In the genomic region with DNA sequence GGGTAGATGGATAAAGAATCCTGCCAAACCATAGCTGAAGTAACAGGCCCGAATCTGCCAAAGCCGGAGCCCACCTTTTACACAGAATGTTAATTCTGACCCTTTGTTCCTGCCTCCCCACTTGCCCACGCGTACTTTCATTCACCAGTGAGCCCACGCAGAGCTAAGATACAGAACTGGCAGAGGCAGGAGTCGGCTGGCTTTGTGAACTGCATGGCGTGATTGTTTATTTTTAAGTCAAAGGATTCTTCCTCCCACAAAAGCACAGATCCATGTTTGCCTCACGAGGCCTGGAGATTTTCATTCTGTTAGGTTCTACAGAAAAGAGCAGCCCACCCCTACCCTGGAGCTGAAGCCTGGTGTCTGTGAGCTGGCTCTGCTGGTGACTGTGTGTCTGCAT, we compare ENCODE assay signal across 24 mouse cellular contexts. TPM values are rescaled to one million over a fixed set of nuclear protein-coding genes. Genes with fewer than 3 reads are reported as not detected.
DNase-seq lines count a peak whose midpoint lies in the region; ATAC-seq and TF ChIP-seq lines count a peak whose summit lies in the region.
"Had no signal": no experiment of that assay in that cellular context is flagged by ENCODE, and none has a peak within 500 bp of the region (broad histone marks: within the 10 kb centered on the region; RNA-seq: fewer than 3 reads in every experiment).

No protein-coding gene starts in this region.

- no peak for ATAC-seq in hindbrain, embryonic 13.5 days (ENCODE audit: low FRiP score)
- no peak for ATAC-seq in hindbrain, embryonic 14.5 days (ENCODE audit: low FRiP score)
- peak; percentile 55 for ATAC-seq in frontal cortex, adult (ENCODE audit: low TSS enrichment)
- ATAC-seq: forebrain, embryonic 16.5 days; hindbrain, embryonic 16.5 days; liver, embryonic 12.5 days had no signal

- DNase-seq in hindbrain, embryonic 14.5 days (ENCODE audit: low spot score): no peak
- DNase-seq in left cerebral cortex, adult 2 months (ENCODE audit: extremely low spot score in 1 of 2, low spot score in 2 of 2): peak; percentile 36 to 49
- DNase-seq in right cerebral cortex, postnatal 14 days: peak; percentile 9
- no peak for DNase-seq in urinary bladder, adult 18-20 months (ENCODE audit: low spot score in 2 of 2)
- no peak for DNase-seq in Muller cell, postnatal 12 days (ENCODE audit: inconsistent ontology term)
- DNase-seq in urinary bladder, postnatal 36 days (ENCODE audit: low spot score in 2 of 2): no peak
- DNase-seq: adrenal gland, postnatal 10 days; cerebellum, adult 11-12 months; gastrocnemius, postnatal 14 days; heart, postnatal 14 days; kidney, adult 11 months; kidney, postnatal 14 days; lung, embryonic 14.5 days; retina, postnatal 1 day; thymus, postnatal 4 days had no signal

- no peak overlapping the region for H3K27ac ChIP-seq in hindbrain, embryonic 13.5 days
- H3K27ac ChIP-seq in hindbrain, embryonic 14.5 days: no peak overlapping the region
- peak overlapping the region; percentile 63 for H3K27ac ChIP-seq in left cerebral cortex, adult 2 months
- H3K27ac ChIP-seq: embryonic facial prominence, embryonic 12.5 days; liver, embryonic 12.5 days; macrophage; midbrain, embryonic 12.5 days had no signal

- H3K4me2 ChIP-seq in hindbrain, embryonic 13.5 days: no peak overlapping the region
- H3K4me2 ChIP-seq in hindbrain, embryonic 14.5 days (replicated peaks): no peak overlapping the region
- H3K4me2 ChIP-seq: embryonic facial prominence, embryonic 12.5 days; liver, embryonic 12.5 days; lung, embryonic 14.5 days; midbrain, embryonic 12.5 days had no signal

- no peak overlapping the region for H3K4me3 ChIP-seq in hindbrain, embryonic 13.5 days
- H3K4me3 ChIP-seq in hindbrain, embryonic 14.5 days (replicated peaks; ENCODE audit: low read length): no peak overlapping the region
- no peak overlapping the region for H3K4me3 ChIP-seq in left cerebral cortex, adult 2 months
- H3K4me3 ChIP-seq: embryonic facial prominence, embryonic 12.5 days; liver, embryonic 12.5 days; midbrain, embryonic 12.5 days had no signal

- no peak for TF ChIP-seq CTCF in left cerebral cortex, adult 2 months (IDR thresholded peaks at IDR 0.05)

- no peaks in the 10 kb centered on the region for H3K36me3 ChIP-seq in hindbrain, embryonic 13.5 days
- no peaks in the 10 kb centered on the region for H3K36me3 ChIP-seq in hindbrain, embryonic 14.5 days (replicated peaks; ENCODE audit: control insufficient read depth, insufficient read depth)
- H3K36me3 ChIP-seq: embryonic facial prominence, embryonic 12.5 days; liver, embryonic 12.5 days; midbrain, embryonic 12.5 days had no signal

- intact Hi-C loops in left cerebral cortex, adult 2 months (cut with DNase I): loop anchor here (5.0 kb wide), 3 partner anchors 93 to 207 kb away; partner anchors contain the start of gene Esyt2

- H3K27me3 ChIP-seq in hindbrain, embryonic 13.5 days: peaks cover 11% of the 10 kb centered on the region; the same call in 1 of the 2 replicates
- no peaks in the 10 kb centered on the region for H3K27me3 ChIP-seq in hindbrain, embryonic 14.5 days (ENCODE audit: control insufficient read depth, insufficient read depth, low read length)

- peak overlapping the region; percentile 29; the same call in 1 of the 2 replicates for H3K9ac ChIP-seq in hindbrain, embryonic 13.5 days
- H3K9ac ChIP-seq in hindbrain, embryonic 14.5 days: no peak overlapping the region
- H3K9ac ChIP-seq: embryonic facial prominence, embryonic 12.5 days; liver, embryonic 12.5 days; lung, embryonic 14.5 days; midbrain, embryonic 12.5 days had no signal

- 66% methylated on average over 8 of the region's 8 CpGs for WGBS in hindbrain, embryonic 13.5 days
- 61% methylated on average over 8 of the region's 8 CpGs for WGBS in hindbrain, embryonic 14.5 days

- H3K9me3 ChIP-seq in hindbrain, embryonic 13.5 days: no peaks in the 10 kb centered on the region
- H3K9me3 ChIP-seq in hindbrain, embryonic 14.5 days (ENCODE audit: control insufficient read depth, low read length): no peaks in the 10 kb centered on the region
- H3K9me3 ChIP-seq: embryonic facial prominence, embryonic 12.5 days; liver, embryonic 12.5 days; midbrain, embryonic 12.5 days had no signal

- peaks cover 31% of the 10 kb centered on the region for H3K4me1 ChIP-seq in hindbrain, embryonic 13.5 days (replicated peaks)
- peaks cover 9% of the 10 kb centered on the region for H3K4me1 ChIP-seq in hindbrain, embryonic 14.5 days (replicated peaks; ENCODE audit: control insufficient read depth, insufficient read depth, low read length)

RNA-seq across cellular contexts. Expression of gene Ptprn2, which starts 3.3 kb away (rescaled TPM):
- polyA plus RNA-seq in hindbrain, embryonic 13.5 days (2015; fragmentation: Nextera tagmentation; extraction: Ambion mirVana): 10.3 and 12.1 TPM in 2 replicates
- 15.5 and 17.5 TPM in 2 replicates for polyA plus RNA-seq in hindbrain, embryonic 14.5 days (2014; fragmentation: Nextera tagmentation; extraction: Ambion mirVana)
- 100 to 1,000 TPM; 339 to 346 TPM for total RNA-seq in left cerebral cortex, adult 2 months (2021)
- total RNA-seq: gastrocnemius, postnatal 14 days had no signal
- polyA plus RNA-seq: limb, embryonic 11.5 days; liver, embryonic 12.5 days had no signal

Comparison
In these comparisons a context has a peak if more than half of its experiments do, and no peak if none do; other contexts are left out.
1. DNase-seq: peak in left cerebral cortex, adult 2 months (2 of 2) and right cerebral cortex, postnatal 14 days (single experiment); none in hindbrain, embryonic 14.5 days (single experiment), urinary bladder, adult 18-20 months (0 of 2), Muller cell, postnatal 12 days (single experiment) and urinary bladder, postnatal 36 days (0 of 2).